Mouse (Mus musculus) heart, adult 11 months (tissue): ENCODE measurements around the gene Hoxd4.
A peak's percentile ranks its signal among the peaks of the same experiment; 100 is the strongest.

Experiments
- DNase-seq: peaks from one replicate; pipeline ENCODE4 v3.0.0; 2022

Hoxd4 gene

DNA sequence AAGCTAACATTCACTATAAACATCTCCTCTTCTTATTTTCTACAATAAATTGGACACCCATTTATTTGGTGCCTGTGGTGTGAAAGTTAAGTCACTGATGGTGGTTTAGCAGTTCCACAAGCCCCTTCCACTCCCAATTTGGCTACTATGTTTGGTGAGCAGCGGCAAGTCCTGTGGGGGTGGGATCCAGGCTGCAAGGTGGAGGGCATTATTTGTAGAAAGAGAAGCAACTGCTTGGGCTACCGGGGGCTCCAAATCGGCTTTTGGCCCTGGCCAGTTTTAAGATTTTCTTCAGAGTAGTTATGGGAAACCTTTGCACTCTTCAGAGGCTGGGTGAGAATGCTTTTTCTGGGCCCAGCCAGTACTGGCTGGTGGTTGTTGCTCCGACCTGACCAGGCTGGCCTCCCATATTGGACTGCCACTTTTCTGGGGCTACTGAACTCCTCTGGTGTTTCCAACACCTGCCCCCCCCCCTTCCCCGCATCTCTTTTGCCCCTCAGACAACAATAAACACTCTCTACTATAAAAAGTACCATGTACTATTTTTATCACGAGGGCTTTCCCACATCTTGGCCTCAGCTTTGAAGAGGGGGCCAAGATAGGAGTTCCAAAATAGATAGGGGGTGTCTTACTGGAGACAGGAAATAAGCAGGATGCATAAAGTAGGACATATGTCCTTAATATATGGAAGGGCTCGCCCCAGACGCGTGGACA, 20.2 kb downstream of the Hoxd4 start:
- DNase-seq: no peak

DNA sequence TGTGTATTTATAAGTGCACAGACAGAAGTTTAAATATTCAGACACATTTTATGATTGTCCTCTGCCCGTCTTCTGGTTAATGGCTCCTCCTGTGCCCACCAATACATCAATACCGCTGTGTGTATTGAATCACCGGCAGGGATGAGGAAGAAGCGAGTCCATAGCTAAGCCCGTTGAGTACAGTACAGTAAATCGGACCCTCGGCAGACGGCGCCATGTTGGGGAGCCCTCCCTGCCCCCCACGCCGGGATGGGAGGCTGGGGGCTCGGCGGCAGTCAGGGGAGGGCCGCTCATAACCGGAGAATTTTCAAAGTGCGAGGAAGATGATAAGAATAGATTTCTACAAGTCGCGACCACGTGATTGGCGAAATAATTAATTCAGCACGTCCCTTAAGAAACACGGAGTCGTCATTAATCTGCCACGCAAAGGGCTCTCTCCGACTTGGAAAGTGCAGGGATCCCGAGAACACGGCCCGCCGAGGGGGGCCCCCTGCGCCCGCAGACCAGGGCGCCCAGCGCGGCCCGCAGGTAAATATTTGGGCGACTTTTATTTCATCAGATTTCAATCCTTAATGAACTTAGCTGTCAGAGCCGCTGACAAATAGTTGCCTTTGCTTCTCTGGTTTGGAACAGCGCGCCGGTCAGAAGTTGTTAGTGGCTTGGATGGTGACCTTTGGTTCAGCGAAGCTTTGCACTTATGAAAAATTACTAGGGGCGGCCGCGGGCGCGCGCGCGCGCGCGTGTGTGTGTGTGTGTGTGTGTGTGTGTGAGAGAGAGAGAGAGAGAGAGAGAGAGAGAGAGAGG, 21.0 kb downstream of the Hoxd4 start:
- no peak for DNase-seq

DNA sequence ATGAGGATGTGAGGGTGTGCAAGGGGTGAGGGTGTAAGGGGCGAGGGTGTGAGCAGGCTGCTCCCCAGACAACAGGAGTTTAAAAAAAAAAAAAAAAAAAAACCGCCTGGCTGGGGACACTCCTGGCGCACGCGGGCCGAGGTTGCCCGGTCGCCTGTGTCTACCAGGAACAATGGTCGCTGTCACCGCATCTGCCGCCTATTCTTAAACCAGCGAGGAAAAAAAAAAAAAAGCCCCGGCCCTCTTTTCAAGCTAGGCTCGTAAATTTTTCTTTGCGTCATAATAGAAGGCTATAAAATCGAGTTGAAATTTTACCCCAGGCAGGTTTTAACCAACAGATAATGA, 21.6 kb downstream of the Hoxd4 start:
- DNase-seq: no peak

DNA sequence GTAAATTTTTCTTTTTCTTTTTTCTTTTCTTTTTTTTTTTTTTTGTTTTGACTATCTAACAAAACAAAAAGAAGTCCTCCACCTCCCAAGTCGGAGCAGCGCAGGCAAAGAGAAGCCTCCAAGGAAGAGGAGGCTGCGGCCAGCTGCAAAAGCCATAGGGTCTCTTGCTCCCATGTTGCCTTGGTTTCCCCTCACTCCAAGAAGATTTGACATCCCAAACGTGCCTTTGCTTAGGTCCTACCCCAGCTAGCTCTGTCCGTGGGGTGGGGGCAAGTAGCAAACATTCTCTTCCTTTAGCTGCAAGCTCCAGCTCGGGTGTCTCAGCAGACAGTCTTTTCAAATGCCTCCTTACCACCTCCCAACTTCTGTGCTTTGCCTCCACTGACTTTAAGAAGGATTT, 22.0 kb downstream of the Hoxd4 start:
- no peak for DNase-seq

DNA sequence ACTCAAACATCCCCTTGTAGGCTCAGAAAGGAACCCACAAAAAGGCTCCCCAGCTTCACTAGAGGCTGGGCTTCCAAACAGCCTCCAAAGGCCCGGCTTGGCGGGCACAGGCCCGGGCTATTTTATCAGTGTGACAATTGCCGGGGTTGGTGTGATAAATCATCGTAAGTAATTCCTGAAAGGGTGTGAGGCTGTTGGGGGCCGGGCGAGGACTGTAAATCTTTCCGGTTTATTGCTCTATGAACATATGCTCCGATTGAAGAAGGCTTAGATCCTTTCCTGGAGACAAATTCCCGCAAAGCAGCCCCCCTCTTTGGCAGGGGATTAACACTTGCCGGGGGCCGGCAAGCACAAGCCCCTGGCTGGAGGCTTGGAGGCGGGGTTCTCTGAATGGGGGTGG, 22.7 kb downstream of the Hoxd4 start:
- peak; percentile 22 for DNase-seq

DNA sequence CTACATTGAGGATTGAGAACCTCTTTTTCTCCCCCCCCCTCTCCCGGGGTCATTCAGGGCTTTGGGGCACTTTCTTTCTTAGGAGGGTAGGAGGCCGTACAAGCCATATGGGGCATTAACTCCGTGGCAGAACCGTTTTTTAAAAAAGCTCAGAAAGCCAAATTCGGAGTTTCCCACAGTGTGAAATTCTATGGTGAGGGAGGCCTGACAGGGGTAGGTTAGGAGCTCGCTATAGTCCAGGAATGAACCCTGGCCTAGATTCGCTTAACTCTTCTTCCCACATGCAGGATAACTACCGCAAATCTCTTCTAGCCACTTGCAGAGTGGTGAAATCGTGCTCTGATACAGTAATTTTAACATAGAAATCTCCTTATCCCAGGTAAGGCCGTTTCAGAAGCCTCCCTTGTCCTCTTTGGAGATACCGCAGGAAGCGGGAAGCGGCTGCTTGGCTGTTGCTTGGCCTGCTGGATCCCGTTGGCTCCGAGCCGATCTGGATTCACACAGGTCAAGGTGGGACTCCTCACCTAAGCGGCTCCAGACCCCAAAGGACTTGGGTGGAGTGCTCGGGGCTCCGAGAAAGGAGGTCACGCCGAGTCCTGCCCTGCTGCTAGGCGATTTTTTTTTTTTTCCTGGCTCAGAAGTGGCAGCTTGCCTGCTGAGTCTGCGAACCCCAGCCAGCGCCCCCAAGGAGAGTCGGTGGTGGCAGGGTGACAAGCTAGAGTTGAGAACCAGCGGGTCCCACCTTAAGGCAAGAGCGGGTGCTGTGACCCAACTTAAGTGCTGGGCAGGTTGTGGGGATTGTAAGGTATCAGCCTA, 23.5 kb downstream of the Hoxd4 start:
- peak; percentile 74 for DNase-seq

DNA sequence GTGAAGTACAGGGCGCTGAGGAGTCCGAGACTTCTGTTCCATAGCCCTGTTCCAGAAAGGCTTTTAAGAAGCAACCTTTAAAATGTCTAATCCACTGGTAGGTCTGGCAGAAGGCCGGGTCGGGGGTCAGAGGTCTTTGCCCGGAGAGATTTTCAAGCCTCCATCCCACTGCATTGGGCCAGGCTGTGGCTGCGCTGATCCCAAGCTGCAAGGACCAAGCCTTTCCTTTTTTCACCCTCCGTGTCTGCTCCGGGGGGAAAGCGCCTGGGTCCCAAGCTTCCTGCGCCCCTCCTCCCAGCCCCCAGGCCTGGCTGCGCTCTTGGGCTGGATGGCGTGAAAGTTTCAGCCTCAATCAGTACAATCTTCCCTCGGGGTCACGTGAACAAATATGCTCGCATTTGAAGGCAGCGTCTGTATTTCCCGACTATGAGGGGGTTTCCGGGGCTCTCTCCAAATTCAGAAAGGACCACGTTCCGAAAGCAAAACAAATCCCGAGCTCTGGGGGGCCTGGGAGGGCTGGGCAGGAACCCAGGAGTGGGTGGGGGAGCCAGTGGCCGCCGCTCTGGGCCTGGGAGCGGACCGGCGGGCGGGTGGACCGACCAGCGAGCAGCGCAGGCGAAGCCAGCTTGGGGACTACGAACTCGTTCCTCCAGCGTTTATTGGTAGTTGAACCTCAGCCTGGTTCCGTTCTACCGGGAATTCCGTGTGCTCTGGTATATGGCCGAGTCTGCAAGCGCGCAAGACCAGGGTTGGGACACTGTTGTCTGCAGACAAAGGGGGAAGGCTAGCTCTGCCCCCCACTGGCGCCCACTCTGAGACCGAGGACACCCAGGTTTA, 24.3 kb downstream of the Hoxd4 start:
- DNase-seq: peak; percentile 80

DNA sequence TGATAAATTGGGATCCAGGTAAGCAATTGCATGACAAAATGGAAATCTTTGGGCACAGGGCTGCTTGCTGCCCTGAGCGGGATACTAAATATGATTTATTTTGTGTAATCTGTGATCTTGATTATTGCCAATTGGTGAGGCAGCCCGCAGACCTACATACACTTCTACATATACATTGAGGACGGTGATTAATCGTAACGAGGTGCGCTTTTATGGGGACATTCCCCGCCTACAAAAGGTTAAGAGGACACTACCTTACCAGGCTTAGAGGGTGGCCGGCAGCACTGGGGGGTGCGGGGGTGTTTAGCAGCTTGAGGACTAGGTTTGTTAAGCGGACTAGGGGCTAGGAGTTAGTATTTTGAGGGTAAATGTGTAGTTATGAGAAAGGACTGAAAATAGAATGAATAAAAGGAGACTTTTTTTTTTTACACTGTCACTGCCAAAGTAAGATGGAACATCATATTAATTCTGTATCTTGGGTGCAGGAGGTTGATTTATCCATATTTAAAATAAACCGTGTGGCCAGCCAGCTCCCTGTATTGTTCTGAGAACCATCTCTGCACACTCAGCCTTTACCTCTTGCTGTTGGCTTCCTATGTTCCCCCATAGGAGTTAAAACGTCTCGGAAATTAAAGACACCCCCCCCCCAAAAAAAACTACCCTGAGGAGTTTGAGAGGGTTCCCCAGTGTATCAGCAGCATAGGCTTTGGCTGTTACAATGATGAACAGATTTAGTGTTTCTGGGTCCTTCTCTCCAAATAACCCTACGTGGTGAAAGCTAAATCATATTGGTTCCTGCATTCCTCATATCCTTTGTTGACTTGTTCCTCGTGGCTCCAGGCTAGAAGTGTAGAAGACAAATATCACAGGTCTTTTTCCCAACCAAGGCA, 25.2 kb downstream of the Hoxd4 start:
- DNase-seq: peak; percentile 66

DNA sequence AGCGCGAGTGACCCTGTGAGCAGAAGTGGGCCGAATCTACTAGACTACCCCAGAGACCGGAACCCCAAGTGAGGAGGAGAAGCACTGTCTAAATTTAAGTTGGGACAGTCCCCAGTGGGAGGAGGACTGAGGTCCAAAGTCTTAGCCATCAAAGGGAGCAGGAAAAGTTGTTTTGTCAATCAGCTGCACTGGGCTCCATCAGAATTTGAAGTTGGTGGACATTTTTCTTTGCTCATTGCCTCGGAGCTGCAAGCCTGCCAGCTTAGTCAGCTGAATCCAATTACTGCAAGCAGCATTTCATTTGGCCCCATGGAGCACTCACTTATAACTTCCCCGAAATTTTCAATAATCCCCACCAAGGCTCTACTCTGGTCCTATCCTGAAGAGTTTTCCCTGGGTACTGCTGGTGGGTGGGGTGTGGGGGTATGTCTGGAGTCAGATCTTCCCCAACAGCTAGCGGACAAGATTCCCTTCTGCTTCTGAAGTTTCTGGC, 25.9 kb downstream of the Hoxd4 start:
- DNase-seq: peak; percentile 66

DNA sequence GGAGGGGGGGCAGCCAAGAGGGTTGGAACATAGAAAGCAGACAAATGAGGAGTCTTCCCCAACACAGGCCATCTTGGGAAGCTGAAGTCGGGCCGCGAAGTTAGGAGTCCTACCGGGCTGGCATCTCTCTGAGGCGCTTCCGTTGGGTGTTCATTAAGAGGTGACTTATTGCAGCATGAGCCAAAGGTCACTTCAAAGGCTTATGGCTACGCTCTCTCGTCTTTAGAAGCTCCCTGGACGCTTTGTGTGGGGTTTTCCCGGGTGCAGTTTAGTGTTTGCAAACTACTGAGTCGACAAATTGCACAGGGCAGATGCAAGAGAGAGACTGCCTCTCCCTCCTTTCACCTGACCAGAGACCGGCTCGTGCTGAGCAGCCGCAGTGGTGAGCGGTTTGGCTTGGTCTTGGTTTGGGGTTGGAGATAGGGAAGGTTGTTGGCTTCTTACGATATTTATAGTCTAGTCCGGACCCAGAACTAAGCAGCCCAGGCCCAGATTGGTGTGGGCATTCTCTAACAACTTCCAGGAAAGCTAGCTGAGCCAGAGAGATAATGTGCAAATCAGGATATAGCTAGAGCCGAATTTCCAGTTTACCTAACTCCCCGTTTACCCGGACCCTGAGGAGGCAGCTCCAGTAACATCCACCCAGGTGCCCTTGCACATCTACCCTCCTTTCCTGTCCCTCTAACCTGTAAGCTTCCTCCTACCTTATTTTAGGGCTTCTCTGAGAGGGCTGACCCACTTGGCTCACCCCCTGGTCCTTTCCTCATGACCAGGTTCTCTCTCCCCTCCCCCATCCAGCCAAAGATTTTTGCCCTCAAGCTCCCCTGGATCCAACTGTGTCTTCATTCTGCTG, 27.1 kb downstream of the Hoxd4 start:
- peak; percentile 74 for DNase-seq

DNA sequence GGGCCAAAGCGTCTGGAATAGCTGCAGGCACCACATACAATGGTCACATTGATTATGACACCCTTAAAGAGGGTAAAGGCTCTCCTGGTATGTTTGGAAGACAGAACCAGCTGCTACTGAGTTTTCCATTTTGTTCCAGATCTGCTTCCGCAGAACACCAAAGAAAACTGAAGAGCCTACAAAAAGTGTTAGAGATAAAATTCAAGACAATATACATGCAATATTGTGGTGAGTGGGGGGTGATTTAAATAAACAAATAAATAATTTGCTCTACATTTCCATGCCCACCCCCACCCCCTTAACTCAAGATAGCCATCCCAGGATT, 27.7 kb downstream of the Hoxd4 start:
- DNase-seq: no peak

DNA sequence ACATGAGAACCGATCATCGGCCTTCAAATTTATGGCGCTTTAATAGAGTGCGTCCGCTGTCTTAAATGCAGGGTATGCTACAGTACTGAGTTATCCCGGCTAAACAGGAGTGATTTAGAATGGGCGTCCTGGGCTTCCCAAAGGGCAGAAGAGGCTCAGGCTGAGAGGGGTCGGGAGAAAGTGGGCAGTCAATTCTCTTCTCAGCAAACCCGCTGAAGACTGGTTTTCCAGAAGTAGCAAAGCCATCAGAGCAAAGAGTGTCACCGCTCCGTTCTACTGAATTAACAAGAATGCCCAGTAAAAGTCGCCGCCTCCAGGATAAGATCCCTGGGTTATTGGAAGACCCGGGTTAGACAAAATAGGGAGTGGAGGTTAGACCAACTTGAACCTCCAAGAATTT, 28.1 kb downstream of the Hoxd4 start:
- DNase-seq: no peak

DNA sequence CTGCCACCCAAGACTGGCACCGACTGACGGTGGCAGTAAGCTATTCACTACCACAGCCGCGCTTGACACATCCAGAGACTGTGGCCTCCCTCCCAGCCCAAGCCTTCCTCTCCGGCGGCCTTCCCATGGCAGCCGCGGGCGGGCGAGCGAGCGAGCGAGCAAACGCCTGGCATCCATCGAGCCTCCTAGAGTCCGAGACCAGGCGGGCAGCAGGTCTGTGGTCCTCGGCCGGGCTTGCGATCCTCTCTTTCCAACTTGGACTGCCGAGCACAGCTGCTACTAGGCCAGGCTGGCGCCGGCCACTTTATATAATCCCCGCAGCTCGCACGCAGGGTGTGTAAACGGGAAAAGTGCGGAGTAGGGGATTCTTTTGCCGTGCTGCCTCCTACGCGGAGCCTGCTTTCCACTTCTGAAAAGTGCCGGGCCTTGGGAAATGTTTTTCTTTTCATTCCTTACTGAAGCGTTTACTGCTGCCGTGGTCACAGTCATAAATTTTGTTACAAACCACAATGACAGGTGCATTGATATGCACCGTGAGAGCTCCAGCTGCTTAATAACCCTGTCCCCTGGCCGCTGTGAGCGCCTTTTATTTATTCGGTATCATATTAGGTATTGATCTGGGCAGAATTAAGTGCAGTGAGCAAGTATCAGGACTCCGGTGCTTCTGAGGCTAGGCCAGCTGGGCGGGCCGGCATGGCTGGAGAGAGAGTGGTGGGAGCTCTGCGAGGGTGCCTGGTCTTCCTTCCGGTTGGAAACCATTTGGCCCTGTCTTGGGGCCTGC, 28.8 kb downstream of the Hoxd4 start:
- no peak for DNase-seq

DNA sequence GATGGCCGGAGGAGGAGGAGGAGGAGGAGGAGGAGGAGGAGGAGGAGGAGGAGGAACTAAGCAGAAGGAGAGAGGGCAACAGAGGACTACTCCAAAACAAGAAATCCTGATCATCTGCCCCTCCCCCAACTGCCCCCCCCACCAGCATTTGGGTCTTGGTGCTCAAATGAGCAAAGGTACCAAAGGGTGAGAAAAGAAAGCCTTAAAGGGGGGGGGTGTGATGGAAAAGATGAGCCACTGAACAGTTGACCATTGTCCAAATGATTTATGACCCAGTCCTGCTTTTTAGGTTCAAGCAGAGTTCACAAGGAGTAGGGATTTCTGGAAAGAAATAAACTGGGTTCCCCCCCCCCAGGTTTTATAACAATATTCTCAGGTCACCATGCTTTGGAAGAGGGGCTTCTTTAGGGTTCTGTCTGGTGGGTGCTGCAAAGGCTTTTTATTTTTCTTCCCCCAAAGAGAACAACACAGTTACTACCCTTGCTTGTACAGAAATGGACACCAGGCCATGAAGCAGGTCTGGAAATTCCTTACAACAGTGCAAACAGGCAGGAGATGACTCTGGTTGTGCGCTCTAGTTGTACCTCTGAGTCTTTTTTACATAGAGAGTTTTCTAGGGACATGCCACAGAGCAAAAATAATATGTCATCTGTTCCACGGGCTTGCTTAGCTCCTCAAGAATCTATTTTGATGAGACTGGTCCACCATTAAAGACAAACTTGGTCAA, 29.7 kb downstream of the Hoxd4 start:
- DNase-seq: no peak

DNA sequence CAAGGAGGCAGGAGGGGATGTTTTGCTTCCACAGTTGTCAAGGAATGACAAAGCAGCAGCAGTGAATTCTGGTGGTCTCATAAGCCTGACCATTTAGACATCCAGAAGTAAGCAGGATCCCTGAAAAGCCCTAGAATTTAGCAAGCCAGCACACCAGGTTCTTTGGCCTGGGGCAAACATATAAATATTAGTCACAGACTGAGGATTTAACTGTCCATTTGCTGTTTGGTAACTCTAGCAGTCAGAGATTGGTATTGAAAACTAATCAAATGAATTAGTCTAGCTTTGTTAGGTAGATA, 30.2 kb downstream of the Hoxd4 start:
- no peak for DNase-seq

DNA sequence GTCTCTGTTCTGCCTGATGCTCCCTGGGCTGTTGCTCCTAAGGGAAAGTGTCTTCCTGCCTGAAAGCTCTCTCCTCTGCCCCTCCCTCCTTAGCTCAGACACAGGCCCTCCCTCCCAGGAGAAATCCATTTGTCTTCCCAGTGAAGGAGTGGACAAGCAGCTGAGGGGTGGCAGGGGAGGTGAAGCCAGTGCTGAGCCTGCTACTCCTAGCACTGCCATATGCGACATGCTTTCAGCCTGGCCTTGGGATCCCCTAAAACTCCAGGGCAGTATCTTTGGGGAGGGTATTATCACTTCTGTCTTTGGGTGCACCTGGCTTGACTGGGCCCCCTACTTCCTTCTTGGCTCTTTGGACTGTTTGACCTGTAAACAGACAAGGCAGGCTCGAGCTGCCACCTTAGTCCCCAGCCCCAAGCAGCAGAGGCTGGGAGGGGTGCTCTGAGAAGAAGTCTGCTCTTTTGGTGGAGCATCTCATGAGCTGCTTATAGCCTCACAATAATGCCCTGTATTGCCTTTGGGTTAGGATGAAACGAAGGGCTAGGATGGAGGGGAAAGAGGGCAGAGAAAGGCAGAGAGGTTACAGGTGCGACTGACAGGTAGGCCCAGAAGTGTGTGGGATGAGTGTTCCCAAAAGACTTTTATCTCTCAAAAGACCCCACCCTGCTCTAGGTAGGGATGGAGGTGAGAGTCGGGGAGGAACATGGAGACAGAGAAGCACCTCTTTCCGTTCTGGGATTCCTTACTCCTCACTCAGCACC, 34.0 kb downstream of the Hoxd4 start:
- DNase-seq: peak; percentile 58

DNA sequence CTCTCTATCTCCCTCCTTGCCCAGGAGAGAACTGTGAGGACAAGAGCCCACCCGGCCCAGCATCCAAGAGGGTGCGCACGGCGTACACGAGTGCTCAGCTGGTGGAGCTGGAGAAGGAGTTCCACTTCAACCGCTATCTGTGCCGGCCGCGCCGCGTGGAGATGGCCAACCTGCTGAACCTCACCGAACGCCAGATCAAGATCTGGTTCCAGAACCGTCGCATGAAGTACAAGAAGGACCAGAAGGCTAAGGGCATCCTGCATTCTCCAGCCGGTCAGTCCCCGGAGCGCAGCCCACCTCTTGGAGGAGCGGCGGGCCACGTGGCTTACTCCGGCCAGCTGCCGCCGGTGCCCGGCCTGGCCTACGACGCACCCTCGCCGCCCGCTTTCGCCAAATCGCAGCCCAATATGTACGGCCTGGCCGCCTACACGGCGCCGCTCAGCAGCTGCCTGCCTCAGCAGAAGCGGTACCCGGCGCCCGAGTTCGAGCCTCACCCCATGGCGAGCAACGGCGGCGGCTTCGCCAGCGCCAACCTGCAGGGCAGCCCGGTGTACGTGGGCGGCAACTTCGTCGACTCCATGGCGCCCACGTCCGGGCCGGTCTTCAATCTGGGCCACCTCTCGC, 34.7 kb downstream of the Hoxd4 start:
- no peak for DNase-seq

DNA sequence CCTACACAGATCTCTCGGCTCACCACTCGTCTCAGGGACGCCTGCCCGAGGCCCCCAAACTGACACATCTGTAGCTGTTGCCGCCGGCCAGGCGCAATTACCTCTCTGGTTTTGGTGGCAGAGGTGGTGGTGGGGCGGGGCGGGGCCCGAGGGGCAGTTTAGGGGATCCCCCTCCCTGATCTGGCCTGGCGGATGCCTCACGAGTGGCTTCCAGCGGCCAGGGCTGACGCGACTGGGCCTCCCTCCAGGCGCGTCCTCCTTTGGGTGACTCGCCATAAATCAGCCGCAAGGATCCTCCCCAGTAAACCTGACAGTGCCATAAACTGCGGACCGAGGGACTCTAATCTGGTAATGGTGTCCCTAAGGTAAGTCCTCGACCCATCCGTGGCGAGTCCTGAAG, 35.3 kb downstream of the Hoxd4 start:
- no peak for DNase-seq
